ENCODE assay signal across 21 mouse cellular contexts in the genomic region with DNA sequence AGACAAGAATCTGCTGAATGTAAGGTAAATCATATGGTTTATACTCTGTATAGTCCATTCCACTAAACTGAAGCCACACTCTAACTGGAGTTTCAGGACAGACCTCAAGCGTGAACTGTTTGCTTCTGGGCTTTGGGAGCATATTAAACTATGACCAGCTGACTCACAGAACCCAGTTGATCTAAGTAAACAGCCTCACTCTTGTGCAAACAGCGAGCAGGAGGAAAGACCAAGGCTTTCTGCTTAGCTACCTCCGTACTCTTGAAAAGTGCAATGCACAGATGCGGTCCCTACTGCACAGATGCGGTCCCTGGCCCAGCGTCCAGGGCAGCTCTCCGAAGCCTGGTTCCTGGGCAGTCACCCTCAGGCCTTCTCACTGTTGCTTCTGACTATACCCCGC. TPM values are rescaled to one million over a fixed set of nuclear protein-coding genes. Genes with fewer than 3 reads are reported as not detected.
A peak's percentile ranks its signal among the peaks of the same experiment; 100 is the strongest.
DNase-seq lines count a peak whose midpoint lies in the region; ATAC-seq lines count a peak whose summit lies in the region.
"Had no signal": no experiment of that assay in that cellular context is flagged by ENCODE, and none has a peak within 500 bp of the region (broad histone marks: within the 10 kb centered on the region; RNA-seq: fewer than 3 reads in every experiment).

No protein-coding gene starts in this region.

- ATAC-seq in midbrain, embryonic 15.5 days (replicated peaks), result 0 out of 2 replicates have a peak, but pooled peaks have one; percentile 24
- ATAC-seq in intestine, embryonic 16.5 days, result peak; percentile 74
- peak; percentile 46; the same call in 1 of the 2 replicates for ATAC-seq in liver, embryonic 13.5 days (ENCODE audit: low read depth)
- peak; percentile 72; the same call in 1 of the 2 replicates for ATAC-seq in stomach, embryonic 15.5 days (ENCODE audit: insufficient read depth, low FRiP score, low read depth)
- ATAC-seq: activated CD4-positive, CD25-positive, alpha-beta regulatory T cell, adult 4 months had no signal

- no peaks in the 10 kb centered on the region for H3K9me3 ChIP-seq in midbrain, embryonic 15.5 days
- no peaks in the 10 kb centered on the region for H3K9me3 ChIP-seq in midbrain, embryonic 10.5 days (replicated peaks)
- no peaks in the 10 kb centered on the region for H3K9me3 ChIP-seq in intestine, embryonic 16.5 days (ENCODE audit: control insufficient read depth, low read length)
- no peaks in the 10 kb centered on the region for H3K9me3 ChIP-seq in liver, embryonic 13.5 days (replicated peaks)
- H3K9me3 ChIP-seq in stomach, embryonic 15.5 days, result no peaks in the 10 kb centered on the region
- H3K9me3 ChIP-seq: embryonic facial prominence, embryonic 15.5 days; hindbrain, embryonic 12.5 days; limb, embryonic 12.5 days; megakaryocyte, embryonic 14.5 days had no signal

- H3K27me3 ChIP-seq in midbrain, embryonic 15.5 days (replicated peaks), result no peaks in the 10 kb centered on the region
- no peaks in the 10 kb centered on the region for H3K27me3 ChIP-seq in midbrain, embryonic 10.5 days (ENCODE audit: low read depth, poor library complexity, severe bottlenecking)
- H3K27me3 ChIP-seq in intestine, embryonic 16.5 days (replicated peaks; ENCODE audit: control insufficient read depth, insufficient read depth, low read length), result no peaks in the 10 kb centered on the region
- no peaks in the 10 kb centered on the region for H3K27me3 ChIP-seq in liver, embryonic 13.5 days
- no peaks in the 10 kb centered on the region for H3K27me3 ChIP-seq in stomach, embryonic 15.5 days (replicated peaks)
- H3K27me3 ChIP-seq: embryonic facial prominence, embryonic 15.5 days; hindbrain, embryonic 12.5 days; limb, embryonic 12.5 days; megakaryocyte, embryonic 14.5 days had no signal

- H3K4me2 ChIP-seq in midbrain, embryonic 15.5 days, result no peak overlapping the region
- H3K4me2 ChIP-seq in intestine, embryonic 16.5 days (ENCODE audit: low read depth, low read length), result no peak overlapping the region
- no peak overlapping the region; the same call in 1 of the 2 replicates for H3K4me2 ChIP-seq in liver, embryonic 13.5 days
- peak overlapping the region; percentile 24 for H3K4me2 ChIP-seq in stomach, embryonic 15.5 days
- H3K4me2 ChIP-seq: embryonic facial prominence, embryonic 15.5 days; hindbrain, embryonic 12.5 days; limb, embryonic 12.5 days had no signal

- no peak for DNase-seq in midbrain, embryonic 10.5 days (ENCODE audit: low spot score)
- DNase-seq in liver, embryonic 13.5 days, result no peak
- DNase-seq in ovary, postnatal 14 days (ENCODE audit: low spot score), result no peak
- DNase-seq in adrenal gland, postnatal 4 days (ENCODE audit: low spot score in 2 of 2), result no peak
- no peak for DNase-seq in left cerebral cortex, postnatal 4 days
- DNase-seq: adrenal gland, postnatal 14 days; cerebellum, adult 11 months; cerebellum, postnatal 36 days; forebrain, postnatal 0 days; lung, postnatal 10 days; right cerebral cortex, adult 18-20 months had no signal

- H3K27ac ChIP-seq in midbrain, embryonic 15.5 days, result no peak overlapping the region
- H3K27ac ChIP-seq in midbrain, embryonic 10.5 days (replicated peaks), result no peak overlapping the region
- no peak overlapping the region for H3K27ac ChIP-seq in intestine, embryonic 16.5 days (ENCODE audit: low read length)
- H3K27ac ChIP-seq in liver, embryonic 13.5 days, result no peak overlapping the region
- peak overlapping the region; percentile 23; the same call in 1 of the 2 replicates for H3K27ac ChIP-seq in stomach, embryonic 15.5 days
- H3K27ac ChIP-seq: embryonic facial prominence, embryonic 15.5 days; hindbrain, embryonic 12.5 days; limb, embryonic 12.5 days had no signal

- no peak overlapping the region for H3K4me3 ChIP-seq in midbrain, embryonic 15.5 days
- H3K4me3 ChIP-seq in midbrain, embryonic 10.5 days, result no peak overlapping the region
- H3K4me3 ChIP-seq in intestine, embryonic 16.5 days (ENCODE audit: low read length), result no peak overlapping the region
- no peak overlapping the region for H3K4me3 ChIP-seq in liver, embryonic 13.5 days (replicated peaks)
- no peak overlapping the region for H3K4me3 ChIP-seq in stomach, embryonic 15.5 days (replicated peaks)
- H3K4me3 ChIP-seq: embryonic facial prominence, embryonic 15.5 days; hindbrain, embryonic 12.5 days; limb, embryonic 12.5 days; megakaryocyte, embryonic 14.5 days had no signal

- H3K9ac ChIP-seq in midbrain, embryonic 15.5 days, result no peak overlapping the region
- H3K9ac ChIP-seq in intestine, embryonic 16.5 days (ENCODE audit: low read depth, low read length), result no peak overlapping the region
- no peak overlapping the region for H3K9ac ChIP-seq in liver, embryonic 13.5 days
- no peak overlapping the region for H3K9ac ChIP-seq in stomach, embryonic 15.5 days
- H3K9ac ChIP-seq: embryonic facial prominence, embryonic 15.5 days; forebrain, postnatal 0 days; hindbrain, embryonic 12.5 days; limb, embryonic 12.5 days had no signal

- no peaks in the 10 kb centered on the region for H3K4me1 ChIP-seq in midbrain, embryonic 15.5 days
- H3K4me1 ChIP-seq in midbrain, embryonic 10.5 days, result peaks cover 13% of the 10 kb centered on the region
- peaks cover 2% of the 10 kb centered on the region; the same call in 1 of the 2 replicates for H3K4me1 ChIP-seq in intestine, embryonic 16.5 days (ENCODE audit: control insufficient read depth, insufficient read depth, low read length)
- peaks cover 27% of the 10 kb centered on the region for H3K4me1 ChIP-seq in liver, embryonic 13.5 days (replicated peaks)
- H3K4me1 ChIP-seq in stomach, embryonic 15.5 days, result 0 out of 2 replicates have a peak, but pooled peaks cover 7% of the 10 kb centered on the region
- H3K4me1 ChIP-seq: embryonic facial prominence, embryonic 15.5 days; limb, embryonic 12.5 days had no signal

- intact Hi-C loops in left cerebral cortex, postnatal 4 days (cut with DNase I), result no loop called here

- H3K36me3 ChIP-seq in midbrain, embryonic 15.5 days (replicated peaks), result no peaks in the 10 kb centered on the region
- no peaks in the 10 kb centered on the region for H3K36me3 ChIP-seq in midbrain, embryonic 10.5 days
- no peaks in the 10 kb centered on the region for H3K36me3 ChIP-seq in intestine, embryonic 16.5 days (ENCODE audit: control insufficient read depth, insufficient read depth, low read length)
- H3K36me3 ChIP-seq in liver, embryonic 13.5 days, result no peaks in the 10 kb centered on the region
- H3K36me3 ChIP-seq in stomach, embryonic 15.5 days, result no peaks in the 10 kb centered on the region
- H3K36me3 ChIP-seq: embryonic facial prominence, embryonic 15.5 days; hindbrain, embryonic 12.5 days; limb, embryonic 12.5 days had no signal

- WGBS in midbrain, embryonic 15.5 days, result 85% methylated on average over 8 of the region's 8 CpGs
- WGBS in midbrain, embryonic 10.5 days, result 86% methylated on average over 8 of the region's 8 CpGs
- WGBS in intestine, embryonic 16.5 days, result 56% methylated on average over 8 of the region's 8 CpGs
- WGBS in liver, embryonic 13.5 days (ENCODE audit: insufficient replicate concordance), result 71% methylated on average over 8 of the region's 8 CpGs
- WGBS in stomach, embryonic 15.5 days, result 65% methylated on average over 8 of the region's 8 CpGs

RNA-seq across cellular contexts. Expression of a gene that starts 26.0 kb away (rescaled TPM):
- 2.2 TPM in 2 replicates for polyA plus RNA-seq in midbrain, embryonic 15.5 days (2015; fragmentation: Nextera tagmentation; extraction: Ambion mirVana)
- polyA plus RNA-seq in midbrain, embryonic 10.5 days (2016; fragmentation: Nextera tagmentation; extraction: Ambion mirVana), result 0.90 and 0.97 TPM in 2 replicates
- polyA plus RNA-seq in intestine, embryonic 16.5 days (2015; fragmentation: Nextera tagmentation; extraction: Ambion mirVana), result 0.36 and 0.49 TPM in 2 replicates
- 4.4 and 4.9 TPM in 2 replicates for polyA plus RNA-seq in liver, embryonic 13.5 days (2015; fragmentation: Nextera tagmentation; extraction: Ambion mirVana)
- 0.60 and 0.83 TPM in 2 replicates for polyA plus RNA-seq in stomach, embryonic 15.5 days (2015; fragmentation: Nextera tagmentation; extraction: Ambion mirVana)
- total RNA-seq in adrenal gland, postnatal 4 days (2021), result 10 to 100 TPM; 21.2 to 21.6 TPM
- total RNA-seq in left cerebral cortex, postnatal 4 days (2021), result 1 to 10 TPM; 1.3 to 1.5 TPM
- total RNA-seq: monocyte, adult 5-6 weeks had no signal
- polyA plus RNA-seq: activated CD4-positive, CD25-positive, alpha-beta regulatory T cell, adult 4 months; C2C12 had no signal

RNA-seq across cellular contexts. Expression of a gene that starts 30.2 kb away (rescaled TPM):
- polyA plus RNA-seq in midbrain, embryonic 15.5 days (2015; fragmentation: Nextera tagmentation; extraction: Ambion mirVana), result 26.8 and 27.4 TPM in 2 replicates
- 31.2 and 33.1 TPM in 2 replicates for polyA plus RNA-seq in midbrain, embryonic 10.5 days (2016; fragmentation: Nextera tagmentation; extraction: Ambion mirVana)
- 51.4 and 57.0 TPM in 2 replicates for polyA plus RNA-seq in intestine, embryonic 16.5 days (2015; fragmentation: Nextera tagmentation; extraction: Ambion mirVana)
- 28.0 and 28.2 TPM in 2 replicates for polyA plus RNA-seq in liver, embryonic 13.5 days (2015; fragmentation: Nextera tagmentation; extraction: Ambion mirVana)
- polyA plus RNA-seq in stomach, embryonic 15.5 days (2015; fragmentation: Nextera tagmentation; extraction: Ambion mirVana), result 40.7 and 45.4 TPM in 2 replicates
- total RNA-seq in adrenal gland, postnatal 4 days (2021), result 10 to 100 TPM; 40.6 to 41.3 TPM
- 10 to 100 TPM; 19.4 to 20.7 TPM for total RNA-seq in left cerebral cortex, postnatal 4 days (2021)

RNA-seq across cellular contexts. Expression of a gene that starts 57.0 kb away (rescaled TPM):
- 1.1 and 1.3 TPM in 2 replicates for polyA plus RNA-seq in midbrain, embryonic 15.5 days (2015; fragmentation: Nextera tagmentation; extraction: Ambion mirVana)
- 0.32 and 0.34 TPM in 2 replicates for polyA plus RNA-seq in midbrain, embryonic 10.5 days (2016; fragmentation: Nextera tagmentation; extraction: Ambion mirVana)
- polyA plus RNA-seq in intestine, embryonic 16.5 days (2015; fragmentation: Nextera tagmentation; extraction: Ambion mirVana), result 1.2 and 1.4 TPM in 2 replicates
- 0.71 and 0.78 TPM in 2 replicates for polyA plus RNA-seq in liver, embryonic 13.5 days (2015; fragmentation: Nextera tagmentation; extraction: Ambion mirVana)
- 3.0 and 3.3 TPM in 2 replicates for polyA plus RNA-seq in stomach, embryonic 15.5 days (2015; fragmentation: Nextera tagmentation; extraction: Ambion mirVana)
- 10 to 100 TPM; 24.0 to 29.3 TPM for total RNA-seq in adrenal gland, postnatal 4 days (2021)
- total RNA-seq in left cerebral cortex, postnatal 4 days (2021), result 10 to 100 TPM; 21.3 to 23.4 TPM

Comparison
In these comparisons a context has a peak if more than half of its experiments do, and no peak if none do; other contexts are left out.
1. ATAC-seq: peak in every context shown above with its lines; median percentile 74 in intestine, embryonic 16.5 days; 72 in stomach, embryonic 15.5 days; 46 in liver, embryonic 13.5 days; 24 in midbrain, embryonic 15.5 days.